Mouse (Mus musculus): Measurements from ENCODE around the gene Gm49392. TPM values are rescaled to one million over a fixed set of nuclear protein-coding genes. Genes with fewer than 3 reads are reported as not detected.

The Gm49392 gene
- total RNA-seq, 2 experiments from 2014 or later: not detected

Other genes with a start within 250 kb of the Gm49392 start
- not detected for gene BC051665, start 110.5 kb downstream of the Gm49392 start, total RNA-seq (2021)
- not detected for gene Ctsll3, start 94.0 kb downstream of the Gm49392 start, total RNA-seq (2021)
- not detected for gene 4930486L24Rik, start 32.4 kb downstream of the Gm49392 start, total RNA-seq (2021)
- gene Ctla2b, start 553 bp upstream of the Gm49392 start, total RNA-seq (2021): 1 to 10 TPM in 1 of 2 experiments, not detected in 1; 2.1 TPM
- not detected for gene Tpbpb, start 8.0 kb upstream of the Gm49392 start, total RNA-seq (2021)
- gene Gm49393, start 38.7 kb upstream of the Gm49392 start, total RNA-seq (2021): not detected
- gene Gm49391, start 39.7 kb upstream of the Gm49392 start, total RNA-seq (2021): 1 to 10 TPM; 1.2 to 2.5 TPM
- 10 to 100 TPM; 14.8 to 16.7 TPM for gene Ctla2a, start 39.7 kb upstream of the Gm49392 start, total RNA-seq (2021)
- not detected for gene Tpbpa, start 45.1 kb upstream of the Gm49392 start, total RNA-seq (2021)
- not detected for gene Ctsj, start 109.1 kb upstream of the Gm49392 start, total RNA-seq (2021)
- not detected for gene Ctsq, start 143.7 kb upstream of the Gm49392 start, total RNA-seq (2021)

Measured in left cerebral cortex, postnatal 4 days (tissue).